Comparison of ENCODE assay signal across 24 mouse cellular contexts in genomic region chr3:27924037-27924436, GRCm38 (mm10). TPM values are rescaled to one million over a fixed set of nuclear protein-coding genes. Genes with fewer than 3 reads are reported as not detected.
"Had no signal": no experiment of that assay in that cellular context is flagged by ENCODE, and none has a peak within 500 bp of the region (broad histone marks: within the 10 kb centered on the region; RNA-seq: fewer than 3 reads in every experiment).

No protein-coding gene starts in this region.

- H3K27me3 ChIP-seq: liver, embryonic 15.5 days; midbrain, embryonic 12.5 days; neural tube, embryonic 13.5 days had no signal

- H3K27ac ChIP-seq: liver, embryonic 15.5 days; midbrain, embryonic 10.5 days; midbrain, embryonic 12.5 days; neural tube, embryonic 13.5 days had no signal

- H3K4me3 ChIP-seq: liver, embryonic 15.5 days; midbrain, embryonic 10.5 days; midbrain, embryonic 12.5 days; myocyte; neural tube, embryonic 13.5 days had no signal

- H3K9me3 ChIP-seq: liver, embryonic 15.5 days; midbrain, embryonic 12.5 days; neural tube, embryonic 13.5 days had no signal

- H3K4me1 ChIP-seq: liver, embryonic 15.5 days; midbrain, embryonic 10.5 days; midbrain, embryonic 12.5 days; neural tube, embryonic 13.5 days had no signal

- H3K36me3 ChIP-seq: liver, embryonic 15.5 days; midbrain, embryonic 10.5 days; midbrain, embryonic 12.5 days; neural tube, embryonic 13.5 days had no signal

- H3K9ac ChIP-seq: liver, embryonic 15.5 days; lung, embryonic 14.5 days; midbrain, embryonic 12.5 days; neural tube, embryonic 13.5 days had no signal

- H3K4me2 ChIP-seq: liver, embryonic 11.5 days; liver, embryonic 15.5 days; lung, embryonic 14.5 days; midbrain, embryonic 12.5 days; neural tube, embryonic 13.5 days had no signal

- DNase-seq: lung, adult 18-20 months; lung, embryonic 14.5 days; lung, postnatal 10 days; lung, postnatal 4 days; midbrain, embryonic 14.5 days; retina, postnatal 1 day; right cerebral cortex, adult 18-20 months; right cerebral cortex, postnatal 25 days; right cerebral cortex, postnatal 4 days; spleen, adult 18-20 months; thymus, adult 18-20 months; thymus, postnatal 14 days; thymus, postnatal 36 days had no signal

- ATAC-seq: midbrain, embryonic 16.5 days had no signal

RNA-seq across cellular contexts. Expression of gene Tmem212, which starts 27.9 kb away (rescaled TPM):
- polyA plus RNA-seq: liver, embryonic 11.5 days; liver, embryonic 15.5 days; lung, embryonic 14.5 days; midbrain, embryonic 10.5 days; midbrain, embryonic 12.5 days; midbrain, embryonic 14.5 days; myocyte; neural tube, embryonic 11.5 days; neural tube, embryonic 13.5 days; small intestine, adult 2 months; stomach, embryonic 14.5 days; stomach, embryonic 16.5 days had no signal
